Mouse (Mus musculus) heart, postnatal 0 days (tissue): Measurements from ENCODE around the gene Chil4. TPM values are rescaled to one million over a fixed set of nuclear protein-coding genes. Genes with fewer than 3 reads are reported as not detected.
"Not testable (repeated sequence)": the region's sequence is repeated elsewhere in the genome, so short reads cannot be mapped to it uniquely, and the experiment has no call there.

Source experiments
- ATAC-seq: fragments of 200-750 bp; cut with Nextera tagmentation; 2 replicates; pipeline ENCODE4 v1.8.0; 2017; ENCODE audit warnings: low read depth, moderate number of reproducible peaks, moderate library complexity; ENCODE audit not compliant: insufficient read depth
- DNase-seq: peaks from one replicate; pipeline ENCODE4 v3.0.0-alpha.2; 2016; ENCODE audit warnings: low spot score
- H3K27ac ChIP-seq: fragments of 300-500 bp; sonication (generic); 2 replicates; pipeline ENCODE4 v1.5.1; 2014; ENCODE audit warnings: low read depth, mild to moderate bottlenecking
- H3K27me3 ChIP-seq: fragments of 300-500 bp; sonication (generic); 2 replicates; pipeline ENCODE4 v1.6.1; 2014; ENCODE audit warnings: low read length, mixed read lengths; ENCODE audit not compliant: control insufficient read depth, insufficient read depth
- H3K36me3 ChIP-seq: fragments of 300-500 bp; sonication (generic); replicated peaks from 2 replicates; pipeline ENCODE4 v1.6.1; 2014; ENCODE audit warnings: low read length, mixed read lengths; ENCODE audit not compliant: control insufficient read depth, insufficient read depth
- H3K4me1 ChIP-seq: fragments of 300-500 bp; sonication (generic); 2 replicates; pipeline ENCODE4 v1.6.1; 2014; ENCODE audit warnings: antibody characterized with exemption; ENCODE audit not compliant: control insufficient read depth, insufficient read depth
- H3K4me2 ChIP-seq: fragments of 300-500 bp; sonication (generic); 2 replicates; pipeline ENCODE4 v1.6.1; 2014; ENCODE audit warnings: low read depth, mild to moderate bottlenecking, low read length, moderate library complexity
- H3K4me3 ChIP-seq: fragments of 300-500 bp; sonication (generic); 2 replicates; pipeline ENCODE4 v1.5.1; 2014; ENCODE audit warnings: low read depth, low read length
- H3K9ac ChIP-seq: fragments of 300-500 bp; sonication (generic); replicated peaks from 2 replicates; pipeline ENCODE4 v1.6.1; 2014; ENCODE audit warnings: low read depth, low read length, mixed read lengths
- H3K9me3 ChIP-seq: fragments of 300-500 bp; sonication (generic); replicated peaks from 2 replicates; pipeline ENCODE4 v1.6.1; 2016; ENCODE audit warnings: low read length; ENCODE audit not compliant: control insufficient read depth
- CTCF ChIP-seq: IDR thresholded peaks from 2 replicates; pipeline ENCODE4 v1.5.1; 2016; ENCODE audit warnings: antibody characterized with exemption, control low read depth, low read depth
- EP300 ChIP-seq: IDR thresholded peaks from 2 replicates; pipeline ENCODE4 v1.6.1; 2016; ENCODE audit warnings: antibody characterized with exemption, low read depth
- WGBS: fragments of 180-500 bp; shearing (Covaris S2); extraction: QIAGEN DNeasy Blood & Tissue Kit; methylation state at CpG from one replicate; pipeline ENCODE4 v1.1.7; 2014; 5-methylcytosine and 5-hydroxymethylcytosine counted together
- polyA plus RNA-seq: library from polyadenylated mRNA; unstranded; fragments of >200 nt; fragmentation: Nextera tagmentation; extraction: Ambion mirVana; gene quantifications from 2 replicates; pipeline ENCODE4 v1.2.1, GENCODE M21; 2015
- total RNA-seq: library from RNA; depleted of rRNA; stranded (reverse); fragments of >200 nt; gene quantifications from 2 replicates; pipeline ENCODE4 v1.2.3, GENCODE M21; 2014; ENCODE audit warnings: low replicate concordance

Gene Chil4
- total and polyA plus RNA-seq, 2 experiments from 2014 or later: not detected

DNA sequence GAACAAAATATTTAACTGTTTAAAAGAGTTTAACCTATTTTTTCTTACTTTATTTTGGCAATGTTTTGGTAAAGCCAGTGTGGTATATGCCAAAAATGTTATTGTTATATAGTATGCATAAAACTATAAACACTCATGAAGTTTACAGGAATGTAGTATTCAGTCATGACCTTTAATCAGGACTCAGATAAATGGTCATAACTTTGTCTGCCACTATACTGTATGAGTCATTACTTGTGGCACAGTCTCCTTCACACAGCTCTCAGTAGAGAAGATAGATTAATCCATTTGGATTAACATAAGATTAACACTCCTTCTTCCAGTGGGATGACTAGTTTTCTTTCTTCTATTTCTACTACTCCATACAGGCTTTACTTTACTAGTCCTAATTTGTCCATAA is 23.0 kb downstream of the Chil4 start:
- Histone ChIP-seq H3K27me3 (no peaks in the 10 kb centered on the region), H3K4me2 (no peak overlapping the region), H3K9ac (no peak overlapping the region), H3K9me3 (peaks cover 20% of the 10 kb centered on the region; the same call in 1 of the 2 replicates), H3K36me3 (no peaks in the 10 kb centered on the region), H3K27ac (no peak overlapping the region), H3K4me1 (no peaks in the 10 kb centered on the region), H3K4me3 (no peak overlapping the region)
- TF ChIP-seq EP300 (no peak), CTCF (no peak)
- ATAC-seq: no peak
- no peak for DNase-seq

DNA sequence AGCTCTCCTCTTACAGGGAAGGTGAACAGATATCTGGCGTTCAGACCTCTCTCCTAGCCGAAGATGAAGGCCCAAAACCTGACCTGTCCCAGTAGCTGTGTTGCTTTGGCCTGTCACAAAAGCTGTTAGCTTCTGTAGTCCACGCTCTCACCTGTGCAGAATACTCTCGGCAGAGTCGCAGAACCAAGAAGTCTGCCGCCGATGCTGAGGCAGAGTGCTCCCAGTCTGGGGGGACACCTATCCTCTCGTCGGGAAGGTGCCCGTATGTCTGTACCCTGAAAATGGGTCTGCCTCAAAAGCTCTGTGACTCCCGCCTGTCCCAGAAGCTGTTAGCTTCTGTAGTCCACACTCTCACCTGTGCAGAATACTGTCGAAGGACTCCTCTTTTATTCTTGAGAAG is 23.8 kb downstream of the Chil4 start:
- TF ChIP-seq CTCF (no peak), EP300 (no peak)
- H3K36me3 ChIP-seq: no peaks in the 10 kb centered on the region
- H3K4me1 ChIP-seq: no peaks in the 10 kb centered on the region
- H3K27ac ChIP-seq: no peak overlapping the region
- WGBS: 78% methylated on average over 12 of the region's 12 CpGs
- peaks cover 19% of the 10 kb centered on the region; the same call in 1 of the 2 replicates for H3K9me3 ChIP-seq
- H3K27me3 ChIP-seq: no peaks in the 10 kb centered on the region
- no peak overlapping the region for H3K9ac ChIP-seq
- no peak for DNase-seq
- no peak overlapping the region for H3K4me3 ChIP-seq
- no peak overlapping the region for H3K4me2 ChIP-seq
- no peak for ATAC-seq

- WGBS: 56% methylated on average over 2 of the region's 2 CpGs
- H3K4me3 ChIP-seq: no peak overlapping the region
Measured at GRCm38 (mm10) chr3:106187991-106188390, 31.3 kb downstream of the Chil4 start.

GRCm38 (mm10) chr3:106177509-106178189 is 41.7 kb downstream of the Chil4 start:
- no peak overlapping the region for H3K4me3 ChIP-seq
- no peaks in the 10 kb centered on the region for H3K27me3 ChIP-seq
- H3K4me2 ChIP-seq: no peak overlapping the region
- no peak overlapping the region for H3K9ac ChIP-seq
- DNase-seq (no peak), ATAC-seq (no peak)
- H3K27ac ChIP-seq: no peak overlapping the region
- H3K36me3 ChIP-seq: no peaks in the 10 kb centered on the region
- TF ChIP-seq EP300 (no peak), CTCF (no peak)
- no peaks in the 10 kb centered on the region for H3K4me1 ChIP-seq
- 0 out of 2 replicates have a peak, but pooled peaks cover 17% of the 10 kb centered on the region for H3K9me3 ChIP-seq
- WGBS: 79% methylated on average over 13 of the region's 13 CpGs

More at GRCm38 (mm10) chr3:106187991-106188390, 31.3 kb downstream of the Chil4 start:
- H3K36me3 ChIP-seq: no peaks in the 10 kb centered on the region
- no peaks in the 10 kb centered on the region for H3K27me3 ChIP-seq
- no peak overlapping the region for H3K27ac ChIP-seq
- no peak for TF ChIP-seq EP300
- no peak for TF ChIP-seq CTCF
- DNase-seq: no peak
- H3K4me1 ChIP-seq: no peaks in the 10 kb centered on the region
- no peak overlapping the region for H3K4me2 ChIP-seq
- peak; percentile 20; the same call in 1 of the 2 replicates for ATAC-seq
- H3K9ac ChIP-seq: no peak overlapping the region
- H3K9me3 ChIP-seq: peaks cover 24% of the 10 kb centered on the region

GRCm38 (mm10) chr3:106174971-106175370 is 44.3 kb downstream of the Chil4 start:
- H3K27ac ChIP-seq, H3K4me1 ChIP-seq, H3K4me3 ChIP-seq, H3K36me3 ChIP-seq, ATAC-seq, H3K9ac ChIP-seq, H3K27me3 ChIP-seq, DNase-seq, H3K4me2 ChIP-seq: not testable (repeated sequence)
- H3K9me3 ChIP-seq: peaks cover 28% of the 10 kb centered on the region
- WGBS: 38% methylated on average over 2 of the region's 2 CpGs

GRCm38 (mm10) chr3:106172506-106172905 is 46.8 kb downstream of the Chil4 start:
- 52% methylated on average over 2 of the region's 2 CpGs for WGBS
- not testable (repeated sequence) for H3K27me3 ChIP-seq

More at GRCm38 (mm10) chr3:106172506-106172905, 46.8 kb downstream of the Chil4 start:
- not testable (repeated sequence) for ATAC-seq, H3K9ac ChIP-seq, H3K36me3 ChIP-seq, H3K4me1 ChIP-seq, DNase-seq, H3K4me3 ChIP-seq, H3K27ac ChIP-seq, H3K4me2 ChIP-seq
- peaks cover 21% of the 10 kb centered on the region for H3K9me3 ChIP-seq
